Comparison of ENCODE assay signal across 8 mouse cellular contexts in genomic region chr16:37109285-37109684, GRCm38 (mm10).
DNase-seq lines count a peak whose midpoint lies in the region; ATAC-seq and TF ChIP-seq lines count a peak whose summit lies in the region.

No protein-coding gene starts in this region.

- no peaks in the 10 kb centered on the region for H3K9me3 ChIP-seq in CH12.LX (replicated peaks; ENCODE audit: low read length)
- no peaks in the 10 kb centered on the region for H3K9me3 ChIP-seq in heart, postnatal 0 days (replicated peaks; ENCODE audit: control insufficient read depth, low read length)
- H3K9me3 ChIP-seq in stomach, postnatal 0 days (ENCODE audit: control insufficient read depth, low read length) = no peaks in the 10 kb centered on the region

- H3K9ac ChIP-seq in CH12.LX (ENCODE audit: insufficient read depth, low read depth) = no peak overlapping the region
- H3K9ac ChIP-seq in heart, postnatal 0 days (replicated peaks; ENCODE audit: low read depth, low read length) = no peak overlapping the region
- no peak overlapping the region for H3K9ac ChIP-seq in stomach, postnatal 0 days (ENCODE audit: low read length)

- 12% methylated on average over 3 of the region's 3 CpGs for WGBS in heart, postnatal 0 days
- 28% methylated on average over 3 of the region's 3 CpGs for WGBS in stomach, postnatal 0 days

- no peak overlapping the region for H3K27ac ChIP-seq in CH12.LX (ENCODE audit: insufficient read depth, low read depth)
- no peak overlapping the region for H3K27ac ChIP-seq in heart, postnatal 0 days (ENCODE audit: low read depth)
- no peak overlapping the region for H3K27ac ChIP-seq in stomach, postnatal 0 days (replicated peaks)

- no peak overlapping the region for H3K4me3 ChIP-seq in CH12.LX (replicated peaks in 1 of 3; ENCODE audit: low read depth in 2 of 3, low read length in 2 of 3, poor library complexity in 1 of 3)
- H3K4me3 ChIP-seq in heart, postnatal 0 days (ENCODE audit: low read depth, low read length) = no peak overlapping the region
- no peak overlapping the region for H3K4me3 ChIP-seq in stomach, postnatal 0 days (ENCODE audit: low read depth, low read length)

- H3K79me2 ChIP-seq in CH12.LX (replicated peaks; ENCODE audit: control insufficient read depth, extremely low read depth, insufficient read depth, poor library complexity, severe bottlenecking) = no peaks in the 10 kb centered on the region

- H3K4me2 ChIP-seq in CH12.LX (ENCODE audit: insufficient read depth, low read depth, poor library complexity, severe bottlenecking) = no peak overlapping the region
- H3K4me2 ChIP-seq in heart, postnatal 0 days (ENCODE audit: low read depth, low read length) = no peak overlapping the region
- H3K4me2 ChIP-seq in stomach, postnatal 0 days (replicated peaks; ENCODE audit: low read depth) = no peak overlapping the region

- peak; percentile 86 for ATAC-seq in heart, postnatal 0 days (ENCODE audit: insufficient read depth, low read depth)
- ATAC-seq in stomach, postnatal 0 days (ENCODE audit: low FRiP score, low TSS enrichment) = peak; percentile 78; the same call in 1 of the 2 replicates

- dilution Hi-C loops in CH12.LX (cut with MboI; ENCODE audit: extremely low pct_ligation_motif_present, extremely low pct_unique_long_range_greater_than_20kb, low sequenced_read_pairs) = no loop called here

- H3K27me3 ChIP-seq in CH12.LX (replicated peaks) = no peaks in the 10 kb centered on the region
- H3K27me3 ChIP-seq in heart, postnatal 0 days (ENCODE audit: control insufficient read depth, insufficient read depth, low read length) = no peaks in the 10 kb centered on the region
- no peaks in the 10 kb centered on the region for H3K27me3 ChIP-seq in stomach, postnatal 0 days (ENCODE audit: control insufficient read depth, insufficient read depth, low read length)

- H3K36me3 ChIP-seq in CH12.LX (replicated peaks in 1 of 2; ENCODE audit: control insufficient read depth in 1 of 2, insufficient read depth in 1 of 2, low read length in 1 of 2) = no peaks in the 10 kb centered on the region
- H3K36me3 ChIP-seq in heart, postnatal 0 days (replicated peaks; ENCODE audit: control insufficient read depth, insufficient read depth, low read length) = no peaks in the 10 kb centered on the region
- H3K36me3 ChIP-seq in stomach, postnatal 0 days (ENCODE audit: control insufficient read depth, insufficient read depth, low read length) = no peaks in the 10 kb centered on the region

- peak; percentile 48 to 98; a peak in 3 of 4 replicates for TF ChIP-seq CTCF in CH12.LX (conservative IDR thresholded peaks at IDR 0.05 in 1 of 2, IDR thresholded peaks at IDR 0.05 in 1 of 2; ENCODE audit: low read depth in 2 of 2, low read length in 2 of 2)
- peak; percentile 87 for TF ChIP-seq CTCF in heart, postnatal 0 days (IDR thresholded peaks at IDR 0.05; ENCODE audit: low read depth)
- peak; percentile 88 for TF ChIP-seq CTCF in stomach, postnatal 0 days (IDR thresholded peaks at IDR 0.05; ENCODE audit: low read depth)

- peak; percentile 62 for DNase-seq in CH12.LX (ENCODE audit: extremely low read depth)
- DNase-seq in WW6 (ENCODE audit: low read depth, low spot score) = peak; percentile 16
- DNase-seq in embryo, embryonic 10 days (ENCODE audit: low spot score) = peak; percentile 86
- peak; percentile 84 for DNase-seq in heart, postnatal 0 days (ENCODE audit: low spot score)
- DNase-seq in kidney, postnatal 4 days = peak; percentile 37 to 53
- DNase-seq in mesoderm, embryonic 11.5 days (ENCODE audit: low read depth, low spot score) = peak; percentile 77
- peak; percentile 52 for DNase-seq in stomach, postnatal 0 days (ENCODE audit: low spot score)
- no peak for DNase-seq in thymus, postnatal 36 days

- in situ Hi-C loops in CH12.LX (cut with MboI; ENCODE audit: low pct_ligation_motif_present, low pct_unique_long_range_greater_than_20kb, low sequenced_read_pairs) = loop anchor here (25.0 kb wide), 2 partner anchors 578 to 728 kb away; no protein-coding TSS in a partner anchor

- 0 out of 4 replicates have a peak, but pooled peaks cover 2% of the 10 kb centered on the region in 2 experiments for H3K4me1 ChIP-seq in CH12.LX (ENCODE audit: control insufficient read depth in 1 of 2, insufficient read depth in 2 of 2)
- no peaks in the 10 kb centered on the region for H3K4me1 ChIP-seq in heart, postnatal 0 days (ENCODE audit: control insufficient read depth, insufficient read depth)
- H3K4me1 ChIP-seq in stomach, postnatal 0 days (replicated peaks; ENCODE audit: control insufficient read depth, insufficient read depth) = no peaks in the 10 kb centered on the region

- no peak for TF ChIP-seq POLR2A in CH12.LX (IDR thresholded peaks at IDR 0.05; ENCODE audit: low read depth, low read length)

- no peak; the same call in none of the 2 replicates for TF ChIP-seq RAD21 in CH12.LX (IDR thresholded peaks at IDR 0.05; ENCODE audit: low read depth, low read length)

- TF ChIP-seq EP300 in CH12.LX (IDR thresholded peaks at IDR 0.05; ENCODE audit: low read length) = no peak
- TF ChIP-seq EP300 in heart, postnatal 0 days (IDR thresholded peaks at IDR 0.05; ENCODE audit: low read depth) = no peak
- TF ChIP-seq EP300 in stomach, postnatal 0 days (optimal IDR thresholded peaks at IDR 0.05) = no peak

TF ChIP-seq in CH12.LX, 34 proteins besides CTCF, POLR2A, EP300 and RAD21:
- TF ChIP-seq POLR2AphosphoS2 (IDR thresholded peaks at IDR 0.05; ENCODE audit: low read depth, low read length) (no peak), MAX (IDR thresholded peaks at IDR 0.05; ENCODE audit: low read length) (no peak), SMC3 (IDR thresholded peaks at IDR 0.05; ENCODE audit: low read depth, low read length) (peak; percentile 84), NELFE (IDR thresholded peaks at IDR 0.05; ENCODE audit: low read depth, low read length) (peak; percentile 52; the same call in 1 of the 2 replicates), ETS1 (conservative IDR thresholded peaks at IDR 0.05; ENCODE audit: low read depth, low read length) (no peak), MAFK (IDR thresholded peaks at IDR 0.05; ENCODE audit: insufficient replicate concordance, low read length) (no peak), ZNF384 (IDR thresholded peaks at IDR 0.05; ENCODE audit: low read depth, low read length) (no peak), CHD2 (IDR thresholded peaks at IDR 0.05; ENCODE audit: low read length) (no peak), IRF4 (IDR thresholded peaks at IDR 0.05; ENCODE audit: low read depth, low read length) (peak; percentile 53; the same call in 1 of the 2 replicates), CHD1 (IDR thresholded peaks at IDR 0.05; ENCODE audit: low read depth, low read length) (no peak), SIN3A (IDR thresholded peaks at IDR 0.05; ENCODE audit: low read length) (peak; percentile 52; the same call in 1 of the 2 replicates), JUND (conservative IDR thresholded peaks at IDR 0.05; ENCODE audit: low read depth, low read length) (peak; percentile 32; the same call in 1 of the 2 replicates), BHLHE40 (IDR thresholded peaks at IDR 0.05; ENCODE audit: low read depth, low read length) (no peak), MAZ (IDR thresholded peaks at IDR 0.05; ENCODE audit: low read depth, low read length) (no peak), ZKSCAN1 (IDR thresholded peaks at IDR 0.05; ENCODE audit: borderline replicate concordance, low read depth, low read length) (no peak), RCOR1 (conservative IDR thresholded peaks at IDR 0.05; ENCODE audit: low read depth, low read length) (no peak), PAX5 (IDR thresholded peaks at IDR 0.05; ENCODE audit: low read length) (no peak), E2F4 (IDR thresholded peaks at IDR 0.05; ENCODE audit: insufficient replicate concordance, low read depth, low read length) (no peak), TCF12 (IDR thresholded peaks at IDR 0.05; ENCODE audit: low read depth, low read length) (peak; percentile 41; the same call in 1 of the 2 replicates), HCFC1 (IDR thresholded peaks at IDR 0.05; ENCODE audit: low read depth, low read length) (no peak), TBP (conservative IDR thresholded peaks at IDR 0.05; ENCODE audit: low read depth, low read length) (no peak), GABPA (IDR thresholded peaks at IDR 0.05; ENCODE audit: insufficient replicate concordance, low read depth, low read length) (no peak), ZC3H11A (IDR thresholded peaks at IDR 0.05; ENCODE audit: low read depth, low read length) (peak; percentile 77), MEF2A (IDR thresholded peaks at IDR 0.05; ENCODE audit: borderline replicate concordance, low read depth, low read length) (no peak), UBTF (IDR thresholded peaks at IDR 0.05; ENCODE audit: low read depth, low read length) (no peak), MYC (IDR thresholded peaks at IDR 0.05; ENCODE audit: low read depth, low read length) (no peak), NRF1 (IDR thresholded peaks at IDR 0.05; ENCODE audit: low read depth, low read length) (no peak), USF2 (conservative IDR thresholded peaks at IDR 0.05; ENCODE audit: low read depth, low read length) (no peak), KAT2A (IDR thresholded peaks at IDR 0.05; ENCODE audit: insufficient replicate concordance, low read length) (no peak), JUN (IDR thresholded peaks at IDR 0.05; ENCODE audit: insufficient read depth, low read depth, low read length) (no peak), USF1 (IDR thresholded peaks at IDR 0.05; ENCODE audit: low read depth, low read length) (no peak), ZMIZ1 (IDR thresholded peaks at IDR 0.05; ENCODE audit: low read depth, low read length) (no peak), ELF1 (IDR thresholded peaks at IDR 0.05; ENCODE audit: low read depth, low read length) (peak; percentile 71), MXI1 (IDR thresholded peaks at IDR 0.05; ENCODE audit: low read depth, low read length) (no peak)

Comparison
In these comparisons a context has a peak if more than half of its experiments do, and no peak if none do; other contexts are left out.
1. DNase-seq: peak in CH12.LX (single experiment), WW6 (single experiment), embryo, embryonic 10 days (single experiment), heart, postnatal 0 days (single experiment), kidney, postnatal 4 days (2 of 2), mesoderm, embryonic 11.5 days (single experiment) and stomach, postnatal 0 days (single experiment); none in thymus, postnatal 36 days (0 of 2).
2. Peak in every context shown above with its lines, with median percentiles within 50 percentile points of each other: CTCF ChIP-seq.